Mouse (Mus musculus) embryonic facial prominence, embryonic 15.5 days (tissue): ENCODE measurements at regions not wholly inside any gene's neighbourhood (a gene's known extent, or its start where the extent isn't known, plus 50 kb on each side); places are given as distances from the start of the nearest gene placed in this dataset.
A peak's percentile ranks its signal among the peaks of the same experiment; 100 is the strongest.

ENCODE experiments used
- ATAC-seq: fragments of 200-750 bp; cut with Nextera tagmentation; 2 replicates; pipeline ENCODE4 v1.8.0; 2017; ENCODE audit warnings: low read depth, moderate TSS enrichment; ENCODE audit not compliant: insufficient number of reproducible peaks, low FRiP score, low TSS enrichment
- H3K27ac ChIP-seq: fragments of 300-500 bp; sonication (generic); replicated peaks from 2 replicates; pipeline ENCODE4 v1.5.1; 2015; ENCODE audit warnings: mild to moderate bottlenecking, inconsistent platforms
- H3K27me3 ChIP-seq: fragments of 300-500 bp; sonication (generic); 2 replicates; pipeline ENCODE4 v1.6.1; 2015; ENCODE audit warnings: inconsistent platforms
- H3K36me3 ChIP-seq: fragments of 300-500 bp; sonication (generic); 2 replicates; pipeline ENCODE4 v1.6.1; 2015; ENCODE audit warnings: mild to moderate bottlenecking, inconsistent platforms
- H3K4me1 ChIP-seq: fragments of 300-500 bp; sonication (generic); 2 replicates; pipeline ENCODE4 v1.6.1; 2015; ENCODE audit warnings: inconsistent platforms
- H3K4me2 ChIP-seq: fragments of 300-500 bp; sonication (generic); replicated peaks from 2 replicates; pipeline ENCODE4 v1.6.1; 2015; ENCODE audit warnings: mild to moderate bottlenecking, inconsistent platforms
- H3K4me3 ChIP-seq: fragments of 300-500 bp; sonication (generic); replicated peaks from 2 replicates; pipeline ENCODE4 v1.5.1; 2015; ENCODE audit warnings: mild to moderate bottlenecking, inconsistent platforms
- H3K9ac ChIP-seq: fragments of 300-500 bp; sonication (generic); 2 replicates; pipeline ENCODE4 v1.6.1; 2015; ENCODE audit warnings: inconsistent platforms
- H3K9me3 ChIP-seq: fragments of 300-500 bp; sonication (generic); replicated peaks from 2 replicates; pipeline ENCODE4 v1.6.1; 2016; ENCODE audit warnings: inconsistent platforms
- WGBS: fragments of 180-500 bp; shearing (Covaris S2); methylation state at CpG from one replicate; pipeline ENCODE4 v1.1.7; 2015; 5-methylcytosine and 5-hydroxymethylcytosine counted together

- no peak for ATAC-seq
- no peak overlapping the region for H3K4me3 ChIP-seq
- H3K9me3 ChIP-seq: no peaks in the 10 kb centered on the region
- H3K36me3 ChIP-seq: no peaks in the 10 kb centered on the region
- no peaks in the 10 kb centered on the region for H3K27me3 ChIP-seq
- no peak overlapping the region for H3K4me2 ChIP-seq
- 0 out of 2 replicates have a peak, but pooled peaks cover 6% of the 10 kb centered on the region for H3K4me1 ChIP-seq
- H3K9ac ChIP-seq: no peak overlapping the region
- WGBS: 80% methylated on average over 1 of the region's 1 CpGs
- no peak overlapping the region for H3K27ac ChIP-seq
Observed at GRCm38 (mm10) chr2:45590980-45591379, 473.8 kb upstream of the Zeb2 start.

- Histone ChIP-seq H3K27ac (no peak overlapping the region), H3K27me3 (no peaks in the 10 kb centered on the region), H3K9me3 (no peaks in the 10 kb centered on the region), H3K9ac (no peak overlapping the region), H3K4me1 (0 out of 2 replicates have a peak, but pooled peaks cover 6% of the 10 kb centered on the region), H3K36me3 (no peaks in the 10 kb centered on the region), H3K4me2 (no peak overlapping the region), H3K4me3 (no peak overlapping the region)
- ATAC-seq: no peak
- 86% methylated on average over 2 of the region's 2 CpGs for WGBS
Observed at GRCm38 (mm10) chr2:45588248-45588647, 471.1 kb upstream of the Zeb2 start.

- H3K4me3 ChIP-seq: no peak overlapping the region
Observed at GRCm38 (mm10) chr2:45586588-45587200, 469.5 kb upstream of the Zeb2 start.

GRCm38 (mm10) chr2:45581549-45581925 lies 464.3 kb upstream of the Zeb2 start:
- Histone ChIP-seq H3K4me3 (no peak overlapping the region), H3K9me3 (no peaks in the 10 kb centered on the region), H3K27me3 (no peaks in the 10 kb centered on the region), H3K9ac (no peak overlapping the region), H3K27ac (no peak overlapping the region), H3K4me1 (no peaks in the 10 kb centered on the region), H3K4me2 (no peak overlapping the region), H3K36me3 (no peaks in the 10 kb centered on the region)
- ATAC-seq: no peak
- WGBS: 81% methylated on average over 4 of the region's 4 CpGs

More at GRCm38 (mm10) chr2:45586588-45587200, 469.5 kb upstream of the Zeb2 start:
- H3K27ac ChIP-seq: no peak overlapping the region
- no peaks in the 10 kb centered on the region for H3K27me3 ChIP-seq
- 0 out of 2 replicates have a peak, but pooled peaks cover 6% of the 10 kb centered on the region for H3K4me1 ChIP-seq
- H3K36me3 ChIP-seq: no peaks in the 10 kb centered on the region
- no peak overlapping the region for H3K4me2 ChIP-seq
- H3K9ac ChIP-seq: no peak overlapping the region
- WGBS: 31% methylated on average over 1 of the region's 1 CpGs
- ATAC-seq: no peak
- H3K9me3 ChIP-seq: no peaks in the 10 kb centered on the region

GRCm38 (mm10) chr2:45580838-45581548 lies 463.8 kb upstream of the Zeb2 start:
- Histone ChIP-seq H3K9me3 (no peaks in the 10 kb centered on the region), H3K9ac (no peak overlapping the region), H3K4me1 (no peaks in the 10 kb centered on the region), H3K27me3 (no peaks in the 10 kb centered on the region), H3K27ac (no peak overlapping the region), H3K4me3 (no peak overlapping the region), H3K36me3 (no peaks in the 10 kb centered on the region), H3K4me2 (no peak overlapping the region)
- 48% methylated on average over 8 of the region's 8 CpGs for WGBS
- no peak for ATAC-seq

- Histone ChIP-seq H3K27ac (no peak overlapping the region), H3K9ac (no peak overlapping the region), H3K4me3 (no peak overlapping the region), H3K27me3 (no peaks in the 10 kb centered on the region), H3K4me1 (no peaks in the 10 kb centered on the region), H3K4me2 (no peak overlapping the region), H3K9me3 (no peaks in the 10 kb centered on the region), H3K36me3 (no peaks in the 10 kb centered on the region)
- 76% methylated on average over 3 of the region's 3 CpGs for WGBS
- no peak for ATAC-seq
Observed at GRCm38 (mm10) chr2:45572906-45573305, 455.7 kb upstream of the Zeb2 start.

- Histone ChIP-seq H3K4me1 (no peaks in the 10 kb centered on the region), H3K27ac (no peak overlapping the region), H3K36me3 (no peaks in the 10 kb centered on the region), H3K4me2 (no peak overlapping the region), H3K27me3 (no peaks in the 10 kb centered on the region), H3K4me3 (no peak overlapping the region), H3K9me3 (no peaks in the 10 kb centered on the region), H3K9ac (no peak overlapping the region)
- WGBS: 82% methylated on average over 4 of the region's 4 CpGs
- ATAC-seq: no peak
Observed at GRCm38 (mm10) chr2:45554707-45555106, 437.5 kb upstream of the Zeb2 start.

- Histone ChIP-seq H3K4me1 (no peaks in the 10 kb centered on the region), H3K4me3 (no peak overlapping the region), H3K27ac (no peak overlapping the region), H3K27me3 (no peaks in the 10 kb centered on the region), H3K4me2 (no peak overlapping the region), H3K36me3 (no peaks in the 10 kb centered on the region), H3K9me3 (no peaks in the 10 kb centered on the region), H3K9ac (no peak overlapping the region)
- ATAC-seq: no peak
- 93% methylated on average over 3 of the region's 3 CpGs for WGBS
Observed at GRCm38 (mm10) chr2:45541394-45541793, 424.2 kb upstream of the Zeb2 start.

- H3K36me3 ChIP-seq: no peaks in the 10 kb centered on the region
- no peaks in the 10 kb centered on the region for H3K4me1 ChIP-seq
- no peak overlapping the region for H3K27ac ChIP-seq
- H3K27me3 ChIP-seq: no peaks in the 10 kb centered on the region
- no peaks in the 10 kb centered on the region for H3K9me3 ChIP-seq
- ATAC-seq: no peak
- no peak overlapping the region for H3K9ac ChIP-seq
- peak overlapping the region; percentile 17; the same call in 1 of the 2 replicates for H3K4me2 ChIP-seq
- H3K4me3 ChIP-seq: peak overlapping the region; percentile 16; the same call in 1 of the 2 replicates
- WGBS: 39% methylated on average over 12 of the region's 12 CpGs
Observed at GRCm38 (mm10) chr2:45538950-45539349, 421.8 kb upstream of the Zeb2 start.

- 57% methylated on average over 7 of the region's 7 CpGs for WGBS
- no peaks in the 10 kb centered on the region for H3K27me3 ChIP-seq
- no peaks in the 10 kb centered on the region for H3K4me1 ChIP-seq
- no peaks in the 10 kb centered on the region for H3K9me3 ChIP-seq
- ATAC-seq: no peak
- H3K4me2 ChIP-seq: no peak overlapping the region
- H3K27ac ChIP-seq: no peak overlapping the region
- no peak overlapping the region for H3K4me3 ChIP-seq
- no peak overlapping the region for H3K9ac ChIP-seq
- no peaks in the 10 kb centered on the region for H3K36me3 ChIP-seq
Observed at GRCm38 (mm10) chr2:45537722-45538121, 420.5 kb upstream of the Zeb2 start.

GRCm38 (mm10) chr2:45534806-45535205 lies 417.6 kb upstream of the Zeb2 start:
- no peaks in the 10 kb centered on the region for H3K4me1 ChIP-seq
- H3K4me2 ChIP-seq: no peak overlapping the region
- H3K4me3 ChIP-seq: no peak overlapping the region
- no peaks in the 10 kb centered on the region for H3K27me3 ChIP-seq
- 63% methylated on average over 5 of the region's 5 CpGs for WGBS
- H3K9me3 ChIP-seq: no peaks in the 10 kb centered on the region
- H3K9ac ChIP-seq: no peak overlapping the region
- ATAC-seq: no peak
- no peaks in the 10 kb centered on the region for H3K36me3 ChIP-seq
- H3K27ac ChIP-seq: no peak overlapping the region

- 81% methylated on average over 5 of the region's 5 CpGs for WGBS
- ATAC-seq: no peak
- Histone ChIP-seq H3K4me3 (no peak overlapping the region), H3K4me2 (no peak overlapping the region), H3K9ac (no peak overlapping the region), H3K36me3 (no peaks in the 10 kb centered on the region), H3K27ac (no peak overlapping the region), H3K9me3 (no peaks in the 10 kb centered on the region), H3K27me3 (no peaks in the 10 kb centered on the region), H3K4me1 (no peaks in the 10 kb centered on the region)
Observed at GRCm38 (mm10) chr2:45522310-45522709, 405.1 kb upstream of the Zeb2 start.
